Mouse (Mus musculus): ENCODE measurements at regions not wholly inside any gene's neighbourhood (a gene's known extent, or its start where the extent isn't known, plus 50 kb on each side); places are given as distances from the start of the nearest gene placed in this dataset.

DNA sequence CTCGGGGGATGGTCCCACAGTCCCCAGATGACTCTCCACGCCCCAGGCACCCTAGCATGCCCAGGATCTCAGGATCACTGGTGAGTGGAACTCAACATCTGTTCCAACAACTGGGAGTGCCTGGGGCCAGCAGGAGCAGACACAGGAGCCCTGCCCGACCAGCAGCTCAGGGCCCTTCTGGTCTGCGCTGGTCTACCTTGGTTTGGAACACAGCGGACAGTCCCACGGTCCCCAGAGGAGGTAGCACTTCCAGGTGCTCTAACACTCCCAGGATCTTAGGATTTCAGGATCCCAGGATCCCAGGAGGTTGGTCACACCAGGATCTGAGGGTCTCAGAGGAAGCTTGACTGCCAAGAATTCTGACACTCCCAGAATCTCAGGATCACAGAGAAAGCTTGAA is 131.8 kb downstream of the Thbs2 start:
- no peak for TF ChIP-seq CTCF (IDR thresholded peaks at IDR 0.05; ENCODE audit: extremely low read depth, insufficient read length, insufficient replicate concordance, low read depth, low read length)
- TF ChIP-seq POLR2A (IDR thresholded peaks at IDR 0.05; ENCODE audit: low read depth, low read length): no peak
